Mouse (Mus musculus): Measurements from ENCODE around the gene Gm12185.

DNA sequence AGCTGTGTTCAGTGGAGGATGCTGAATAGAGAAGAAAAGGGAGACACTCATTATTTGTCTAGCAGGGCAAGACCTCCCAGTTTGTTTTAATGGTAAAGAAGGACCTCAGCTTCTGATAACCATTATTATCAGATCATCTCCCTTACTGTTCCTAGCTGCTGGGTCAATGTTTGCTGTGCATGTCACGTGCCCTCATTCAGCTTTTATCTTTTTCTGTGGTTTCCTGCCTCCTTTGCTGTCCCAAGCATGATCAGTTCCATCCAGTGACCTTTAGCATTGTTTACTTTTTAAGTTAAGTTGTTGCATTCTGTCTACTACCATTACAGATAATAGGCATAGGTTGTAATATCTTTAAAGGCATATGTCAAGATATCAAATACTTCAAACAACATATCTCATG is 83.6 kb downstream of the Gm12185 start:
- TF ChIP-seq POLR2A (IDR thresholded peaks at IDR 0.05; ENCODE audit: control insufficient read depth, low read depth, low read length) (no peak), CTCF (IDR thresholded peaks at IDR 0.05; ENCODE audit: control insufficient read depth, insufficient read depth, insufficient replicate concordance, low read depth, low read length) (no peak)

All from testis, adult 2 months (tissue).